Mouse (Mus musculus) adrenal gland (tissue): Measurements from ENCODE around the gene Yars.
"Not testable (repeated sequence)": the region's sequence is repeated elsewhere in the genome, so short reads cannot be mapped to it uniquely, and the experiment has no call there.

Experiments used
- intact Hi-C: fragments of 180-260 bp; cut with DNase I; formaldehyde crosslinking; loops from one replicate; pipeline ENCODE4 v1.15.1; 2025

Yars gene

DNA sequence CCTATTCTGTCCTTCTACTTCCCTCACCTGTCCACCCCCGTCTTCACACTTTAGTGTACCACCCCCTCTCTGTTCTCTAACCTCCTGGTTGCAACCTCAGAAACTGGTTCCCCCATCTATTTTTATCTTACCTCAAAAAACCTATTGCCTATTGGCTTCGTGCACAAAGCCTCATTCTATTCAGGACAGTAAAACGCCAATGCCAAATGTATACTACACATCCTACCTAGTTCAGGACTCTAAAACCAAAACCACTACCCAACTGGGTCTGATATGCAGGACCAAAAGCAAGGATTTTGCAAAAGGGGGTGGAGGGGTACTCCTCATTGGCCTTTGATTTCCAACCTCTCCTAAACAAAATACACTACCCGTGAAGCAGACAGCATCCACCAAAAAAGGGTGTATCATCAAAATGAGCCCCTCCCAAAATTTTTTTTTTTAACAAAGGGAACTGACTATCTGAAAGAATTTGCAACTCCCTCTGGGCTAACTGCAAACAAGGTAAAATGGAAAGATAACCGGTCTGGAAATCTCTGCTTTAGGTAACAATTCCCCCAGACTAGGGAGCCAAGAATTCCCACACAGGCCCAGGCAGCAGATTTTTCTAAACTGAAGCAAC is 1.4 kb upstream of the Yars start:
- intact Hi-C loops, result loop anchor here (10.0 kb wide), 1 partner anchor 213 kb away; no protein-coding TSS in a partner anchor

DNA sequence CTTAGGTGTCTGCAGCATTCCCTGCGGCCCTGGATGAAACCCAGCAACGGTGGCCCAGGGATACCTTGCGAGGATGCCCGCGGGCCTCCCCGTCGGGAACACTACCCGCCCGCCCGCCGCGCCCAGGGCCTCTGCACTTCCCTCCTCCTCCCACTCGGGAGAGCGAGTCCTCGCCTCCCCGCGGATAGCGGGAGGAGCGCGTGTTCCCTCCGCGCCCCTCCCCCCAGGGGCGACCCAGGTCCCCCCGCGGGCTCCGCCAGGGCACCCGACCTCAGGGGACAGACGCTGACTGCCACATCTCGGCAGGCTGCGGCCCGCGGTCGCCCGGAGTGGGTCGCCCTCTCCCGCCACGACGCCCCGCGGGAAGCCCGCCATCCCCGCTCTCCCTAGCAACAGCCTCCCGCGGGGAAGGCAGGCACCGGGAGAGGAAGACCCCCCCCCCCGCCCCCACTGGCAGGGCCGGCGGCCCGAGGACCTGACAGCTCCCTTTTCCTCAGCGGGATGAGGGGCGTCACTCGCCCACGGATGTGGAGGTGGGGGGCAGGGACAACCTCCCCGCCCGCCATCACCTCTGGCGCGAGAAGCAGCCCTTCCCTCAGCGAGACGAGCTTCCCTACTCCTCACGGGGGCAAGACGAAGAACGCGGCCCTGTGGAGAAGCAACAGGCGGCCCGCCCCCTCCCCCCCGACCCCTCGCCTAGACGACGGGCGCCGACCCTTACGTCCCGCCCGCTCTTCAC is 588 bp upstream of the Yars start:
- intact Hi-C loops, result loop anchor here (10.0 kb wide), 1 partner anchor 214 kb away; no protein-coding TSS in a partner anchor

DNA sequence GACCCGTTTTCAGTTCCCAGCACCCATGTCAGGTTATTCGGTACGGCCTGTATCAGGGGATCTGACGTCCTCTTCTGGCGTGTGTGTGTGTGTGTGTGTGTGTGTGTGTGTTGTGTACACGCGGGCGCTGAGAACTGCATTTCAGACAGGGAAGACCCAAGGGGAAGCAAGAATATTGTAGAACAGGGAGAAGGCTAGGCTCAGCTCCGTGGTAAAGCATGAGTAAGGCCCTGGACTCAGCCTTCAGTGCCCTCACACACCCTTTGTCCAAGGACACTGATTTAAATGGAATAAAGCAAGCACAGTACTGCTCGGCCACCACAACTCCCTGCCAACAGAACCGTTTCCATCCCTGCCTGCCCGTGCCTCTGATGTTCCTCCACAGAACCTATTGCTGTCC is 978 bp downstream of the Yars start:
- intact Hi-C loops, result no loop called here

DNA sequence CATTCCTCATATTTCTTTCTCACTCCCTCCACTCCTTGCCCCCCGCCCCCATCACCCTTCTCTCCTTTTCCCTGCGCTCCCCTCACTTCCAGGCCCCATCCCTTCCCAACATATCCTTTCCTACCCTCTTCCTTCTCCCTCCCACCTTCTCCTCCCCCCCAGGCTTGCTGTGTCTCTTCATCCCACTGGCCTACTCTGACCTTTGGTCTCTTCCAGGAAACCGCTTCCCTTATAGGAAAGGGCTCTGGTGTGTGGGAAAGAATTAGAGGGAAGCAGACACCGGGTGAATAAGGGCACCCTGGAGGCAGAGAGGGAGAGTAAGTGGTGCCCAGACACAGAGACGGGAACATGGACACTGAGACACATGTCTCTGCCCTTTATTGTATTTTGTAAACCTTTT is 2.1 kb downstream of the Yars start:
- intact Hi-C loops, result no loop called here

DNA sequence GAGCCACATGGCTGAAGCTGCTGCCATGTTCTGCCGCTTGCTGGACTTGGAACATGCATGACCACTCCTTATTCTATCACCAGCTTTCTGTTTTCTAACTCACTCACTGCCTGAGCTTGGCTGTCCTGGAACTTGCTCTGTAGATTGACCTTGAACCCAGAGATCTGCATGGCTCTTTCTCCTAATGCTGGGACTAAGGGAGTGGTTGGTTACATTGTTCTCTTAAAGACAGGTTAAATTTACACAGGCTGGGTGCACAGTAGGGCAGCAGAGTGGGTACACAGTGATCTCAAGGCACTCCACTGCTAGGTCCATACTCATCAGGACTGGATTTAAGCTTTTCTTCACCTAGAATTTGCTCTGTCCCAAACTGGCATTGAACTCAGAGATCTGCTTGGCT is 4.7 kb downstream of the Yars start:
- intact Hi-C loops, result no loop called here

DNA sequence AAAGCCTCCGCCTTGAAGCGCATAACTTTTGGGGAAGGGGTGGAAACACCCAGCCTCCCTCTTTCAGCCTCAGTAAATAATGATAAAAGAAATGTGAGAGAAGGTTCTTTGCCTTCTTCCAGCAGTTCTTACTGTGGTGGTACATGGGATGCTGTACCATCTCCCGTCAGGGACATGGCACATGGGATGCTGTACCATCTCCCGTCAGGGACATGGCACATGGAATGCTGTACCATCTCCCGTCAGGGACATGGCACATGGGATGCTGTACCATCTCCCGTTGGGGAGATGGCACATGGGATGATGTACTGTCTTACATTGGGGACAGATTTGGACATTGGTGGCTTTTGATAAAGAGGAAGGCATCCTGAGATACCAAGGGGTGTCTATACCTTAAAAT is 8.0 kb downstream of the Yars start:
- intact Hi-C loops, result no loop called here

DNA sequence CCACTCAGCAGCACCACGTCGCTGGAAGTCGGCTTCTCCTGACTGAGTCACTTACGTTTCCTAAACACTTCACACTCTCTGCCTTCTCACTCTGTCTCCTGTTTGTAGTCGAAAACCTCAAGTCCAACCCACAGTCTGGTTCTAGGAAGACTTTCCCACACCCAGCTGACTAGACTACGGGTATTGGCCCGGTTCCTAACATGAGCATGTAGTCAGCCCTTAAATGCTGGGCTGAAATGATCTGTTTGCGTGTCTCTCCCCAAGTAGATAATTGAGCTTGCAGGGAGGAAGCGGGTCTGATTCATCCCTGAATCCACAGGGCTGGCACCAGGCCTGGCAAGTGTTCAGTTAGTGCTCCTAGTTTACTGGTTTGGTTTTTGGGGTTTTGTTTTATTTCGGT is 15.1 kb downstream of the Yars start:
- intact Hi-C loops, result no loop called here

DNA sequence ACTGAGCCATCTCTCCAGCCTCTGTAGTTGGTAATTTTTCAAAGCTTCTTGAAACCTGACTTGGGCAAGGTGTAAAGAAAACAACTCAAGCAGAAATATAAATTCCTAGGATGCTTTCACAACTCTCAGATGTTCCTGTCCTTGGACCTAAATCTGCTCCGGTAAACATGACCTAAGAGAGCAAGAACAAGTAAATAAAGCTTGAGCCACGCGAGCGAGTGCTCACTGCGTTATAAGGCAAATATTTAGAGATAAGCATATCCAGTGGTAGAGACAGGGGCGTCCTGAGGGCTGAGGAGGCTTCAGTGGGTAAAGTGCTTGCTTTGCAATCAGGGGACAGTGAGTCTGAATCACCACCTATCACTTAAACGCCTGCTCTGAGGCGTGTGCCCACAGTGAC is 17.2 kb downstream of the Yars start:
- intact Hi-C loops, result no loop called here

DNA sequence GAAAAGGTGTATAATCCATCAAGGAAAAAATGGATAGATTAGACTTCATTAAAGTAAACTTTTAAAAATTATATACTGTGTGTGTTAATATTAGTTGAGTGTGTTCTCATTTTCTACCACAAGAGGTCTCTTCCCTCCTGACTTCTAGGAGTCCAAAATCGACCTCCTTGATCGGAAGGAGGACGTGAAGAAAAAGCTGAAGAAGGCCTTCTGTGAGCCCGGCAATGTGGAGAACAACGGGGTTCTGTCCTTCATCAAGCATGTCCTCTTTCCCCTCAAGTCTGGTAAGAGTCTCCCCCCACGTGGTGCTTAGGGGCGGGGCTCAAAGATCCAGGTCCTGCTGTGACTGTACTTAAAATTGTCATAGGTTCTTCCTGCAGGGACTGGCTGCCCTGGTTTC is 19.9 kb downstream of the Yars start:
- intact Hi-C loops, result no loop called here

DNA sequence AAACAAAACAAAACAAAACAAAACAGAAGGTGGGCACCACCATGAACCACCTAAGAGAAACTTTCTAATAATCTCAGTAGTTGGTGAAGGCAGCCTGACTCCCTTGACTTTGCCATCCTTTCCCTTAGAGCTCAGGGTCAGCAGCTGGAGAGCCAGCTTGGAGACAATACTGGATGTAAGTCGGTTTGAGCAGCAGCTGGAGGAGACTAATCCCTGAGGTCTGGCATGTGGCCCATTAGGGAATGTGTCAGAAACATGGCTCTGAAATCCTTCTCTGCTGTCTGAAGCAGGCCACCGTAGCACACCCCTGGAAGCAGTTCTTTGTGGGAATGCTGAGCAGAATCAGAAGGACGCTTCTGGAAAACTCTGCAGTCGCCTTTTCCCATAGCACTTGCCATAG is 21.9 kb downstream of the Yars start:
- intact Hi-C loops, result loop anchor here (2.0 kb wide), 1 partner anchor 63 kb away; no protein-coding TSS in a partner anchor

DNA sequence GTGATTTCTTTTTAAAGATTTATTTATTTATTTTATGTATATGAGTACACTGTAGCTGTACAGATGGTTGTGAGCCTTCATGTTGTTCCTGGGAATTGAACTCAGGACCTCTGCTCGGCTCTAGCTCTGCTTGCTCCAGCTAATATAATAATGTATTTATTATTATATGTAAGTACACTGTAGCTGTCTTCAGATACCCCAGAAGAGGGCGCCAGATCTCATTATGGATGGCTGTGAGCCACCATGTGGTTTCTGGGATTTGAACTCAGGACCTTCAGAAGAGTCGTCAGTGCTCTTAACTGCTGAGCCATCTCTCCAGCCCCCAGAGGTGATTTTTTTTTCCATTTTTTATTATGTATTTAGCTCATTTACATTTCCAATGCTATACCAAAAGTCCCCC is 22.9 kb downstream of the Yars start:
- intact Hi-C loops, result not testable (repeated sequence)

DNA sequence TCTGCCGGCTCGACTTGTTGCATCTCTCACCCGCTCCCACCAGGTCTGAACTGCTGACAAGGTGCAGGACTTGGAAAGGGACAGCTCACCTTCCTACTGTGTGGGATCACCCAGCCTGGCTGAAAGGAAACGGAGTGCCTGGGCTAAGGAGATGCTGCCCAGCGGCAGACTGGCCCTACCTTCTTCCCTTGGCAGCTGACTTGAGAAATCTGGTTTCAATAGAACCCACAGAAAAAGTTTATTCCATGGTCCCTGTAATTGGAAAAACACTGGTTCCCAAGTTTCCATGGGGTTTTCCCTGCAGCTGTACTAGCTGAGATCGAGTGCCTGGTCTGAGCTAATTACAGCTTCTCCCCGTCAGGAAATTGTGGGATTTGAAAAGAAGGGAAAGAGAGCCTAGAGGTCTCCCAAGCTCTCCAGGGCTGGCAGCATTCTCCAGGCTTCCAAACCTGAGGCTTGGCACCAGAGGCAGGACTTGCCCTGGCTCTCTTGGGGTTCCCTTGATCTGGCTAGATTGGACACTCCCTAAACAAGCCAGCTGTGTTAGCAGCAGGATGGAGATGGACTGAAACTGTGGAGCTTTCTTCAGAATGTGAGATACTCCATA is 29.1 kb downstream of the Yars start:
- intact Hi-C loops, result no loop called here

DNA sequence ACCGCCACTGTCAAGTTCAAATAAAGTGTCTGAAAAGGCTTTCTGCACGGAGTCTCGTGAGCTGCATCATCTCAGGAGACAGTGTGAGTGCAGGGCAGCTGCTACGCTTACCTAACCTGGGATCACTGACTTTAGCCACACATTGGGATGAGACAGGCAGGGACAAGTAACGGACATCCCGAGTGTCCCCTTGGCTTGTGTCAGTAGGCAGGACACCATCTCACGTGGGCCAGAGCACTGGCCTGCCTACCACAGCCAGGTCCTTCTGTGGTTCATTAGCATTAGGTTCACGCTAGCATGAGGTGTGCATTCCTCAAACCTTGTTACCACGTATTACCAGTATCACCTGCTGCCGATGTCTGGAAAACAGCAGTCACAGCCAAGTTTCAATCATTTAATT is 29.6 kb downstream of the Yars start:
- intact Hi-C loops, result no loop called here

DNA sequence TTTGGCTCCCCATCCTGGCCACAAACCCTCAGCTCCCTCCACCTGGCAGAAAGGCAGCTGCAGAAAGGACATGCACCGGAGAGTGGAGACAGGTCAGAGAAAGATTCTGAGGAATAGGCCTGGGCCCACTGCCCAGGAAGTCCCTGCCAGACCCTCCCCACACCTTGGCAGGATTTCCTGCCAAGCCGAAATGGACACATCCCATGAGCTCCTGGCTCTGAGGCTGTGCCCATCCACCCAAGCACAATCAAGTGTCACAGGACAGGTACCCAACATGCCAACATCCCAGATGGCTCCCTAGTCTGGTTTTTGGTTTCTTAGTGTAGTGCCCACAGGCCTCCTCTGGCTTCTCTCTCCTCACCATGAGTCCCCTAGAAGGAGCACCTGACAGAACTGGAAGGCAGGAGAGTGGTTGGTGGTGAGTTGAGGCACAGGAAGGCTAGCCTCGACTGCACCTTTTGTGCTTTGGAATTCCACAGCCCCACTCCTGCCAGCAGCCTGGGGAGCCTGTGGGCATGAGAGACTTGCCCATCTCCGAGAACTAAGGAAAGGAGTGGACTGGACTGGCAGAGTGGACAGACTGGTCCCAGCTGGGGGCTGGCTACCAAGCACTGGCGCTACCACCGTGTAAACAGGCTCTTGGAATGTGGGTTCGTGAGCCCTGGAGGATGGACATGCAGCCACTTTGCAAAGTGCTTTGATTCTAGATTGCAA is 31.0 kb downstream of the Yars start:
- intact Hi-C loops, result no loop called here

DNA sequence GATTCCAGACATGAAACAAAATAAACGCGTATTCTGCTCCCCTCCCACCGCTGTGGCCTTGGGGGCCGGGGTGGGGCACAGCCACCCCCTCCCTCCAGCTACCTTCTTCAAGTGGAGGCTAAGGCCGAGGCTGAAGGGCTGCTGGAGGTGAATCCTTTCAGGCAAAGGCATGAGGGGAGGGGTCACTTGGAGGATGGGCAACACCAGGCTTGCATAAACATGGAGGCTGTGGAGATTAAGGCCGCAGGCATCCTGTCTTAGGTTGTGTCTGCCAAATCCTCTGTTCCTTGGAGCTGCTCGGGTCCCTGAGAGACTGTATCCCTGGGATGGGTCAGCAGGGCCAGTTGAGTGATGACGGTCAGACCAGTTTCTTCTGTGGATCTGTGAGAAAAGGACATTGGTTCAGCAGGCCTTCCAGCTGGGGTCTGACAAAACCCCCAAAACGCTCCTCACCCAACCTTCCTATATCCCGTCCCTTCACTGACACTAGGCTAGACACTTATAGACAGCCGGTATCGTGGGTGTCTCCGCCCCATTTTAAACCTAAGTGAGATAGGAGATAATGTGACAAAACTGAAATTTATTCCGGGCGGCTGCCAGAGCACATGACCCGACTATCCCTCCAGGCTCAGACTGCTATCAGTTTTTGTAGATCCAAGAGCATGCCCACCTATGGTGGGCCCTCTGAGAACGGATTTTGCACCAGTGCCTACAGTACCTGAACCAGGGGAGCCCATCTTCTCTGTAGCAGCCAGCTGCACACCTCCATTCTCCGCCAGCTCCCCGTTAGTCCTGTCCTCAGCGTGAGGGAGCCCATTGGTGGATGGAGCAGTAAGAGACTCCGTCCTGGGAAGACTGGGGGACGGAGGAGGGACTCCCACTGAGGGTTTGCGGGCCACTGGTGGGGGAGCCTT is 31.8 kb downstream of the Yars start:
- intact Hi-C loops, result no loop called here

DNA sequence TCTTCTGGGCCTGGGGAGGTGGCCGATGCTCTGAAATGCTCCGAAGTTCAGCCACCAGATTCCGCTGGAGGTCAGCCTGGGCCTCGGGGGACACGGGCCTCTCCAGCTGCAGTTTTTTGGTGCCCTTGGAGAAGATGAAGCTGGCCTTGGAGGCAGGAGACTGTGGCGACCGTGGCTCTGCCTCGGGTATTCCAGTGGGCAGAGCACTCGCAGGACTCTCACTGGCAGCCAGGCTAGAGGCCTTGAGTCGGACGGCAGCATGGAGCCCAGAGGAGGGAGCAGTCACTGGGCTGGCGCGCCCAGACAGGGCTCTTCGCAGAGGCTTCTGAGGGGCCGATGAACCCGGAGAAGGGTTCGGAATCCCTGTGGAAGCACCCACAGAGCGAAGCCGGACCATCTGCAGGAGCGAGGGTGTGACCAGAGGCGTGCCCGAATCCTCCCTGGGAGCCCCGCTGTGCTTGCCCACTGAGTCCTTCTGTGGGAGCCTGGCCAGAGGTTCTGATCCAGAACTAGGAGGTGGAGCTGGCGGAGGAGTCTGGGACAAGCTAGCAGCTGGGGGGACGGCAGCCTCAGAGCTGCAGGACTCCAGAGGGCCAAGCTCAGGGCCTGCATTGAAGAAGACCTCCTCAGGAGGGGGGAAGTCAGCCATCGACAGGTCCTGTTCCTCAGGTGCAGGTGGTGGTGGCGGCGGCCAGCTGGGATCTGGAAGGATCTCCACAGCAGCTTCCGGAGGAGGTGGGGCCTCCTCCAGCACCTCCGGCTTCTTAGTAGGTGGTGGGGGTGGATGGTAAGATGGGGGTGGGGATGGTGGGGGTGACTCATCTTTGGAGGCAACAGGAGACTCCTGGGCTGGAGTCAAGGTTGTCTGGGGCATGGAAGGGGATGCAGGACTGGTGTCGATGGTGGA is 32.7 kb downstream of the Yars start:
- intact Hi-C loops, result no loop called here

DNA sequence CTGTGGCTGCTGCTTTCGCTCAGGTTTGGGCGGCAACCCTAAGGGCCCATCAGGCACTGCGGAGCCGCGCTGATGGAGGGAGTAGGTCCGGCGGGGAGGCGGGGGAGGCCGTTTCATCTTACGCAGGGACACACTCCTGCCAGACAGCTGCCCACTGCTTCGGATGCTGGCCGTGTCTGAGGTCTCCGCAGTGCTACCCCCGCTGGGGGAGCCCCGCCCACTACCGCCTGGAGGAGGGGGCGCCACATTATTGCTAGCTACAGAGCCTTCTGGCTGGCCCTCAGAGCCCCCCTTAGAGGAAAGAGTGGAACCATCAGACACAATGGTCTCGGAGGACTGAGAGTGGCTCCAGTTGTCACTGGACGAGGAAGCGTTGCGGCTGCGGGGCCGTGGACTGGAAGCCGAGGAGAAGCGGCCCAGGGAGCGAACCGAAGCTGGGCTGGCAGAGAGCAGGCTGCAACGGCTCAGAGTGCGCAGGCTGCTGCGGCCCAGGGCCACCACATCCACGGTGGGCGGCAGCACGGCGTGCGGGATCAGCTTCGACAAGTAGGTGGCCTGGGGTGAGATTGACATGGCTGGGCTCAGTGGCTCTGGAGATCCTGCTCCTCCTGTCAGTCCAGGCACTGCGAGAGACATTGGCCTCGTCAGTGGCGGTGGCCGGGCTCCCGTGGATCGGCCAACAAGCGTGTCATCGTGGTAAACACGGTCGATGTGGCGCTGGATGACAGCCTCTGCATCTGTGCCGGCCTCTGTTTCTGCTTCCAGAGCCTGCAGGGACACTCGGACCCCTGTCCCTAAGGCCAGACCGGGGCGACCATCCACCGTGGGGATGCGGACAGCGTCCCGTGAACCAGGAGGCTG is 34.1 kb downstream of the Yars start:
- intact Hi-C loops, result no loop called here

DNA sequence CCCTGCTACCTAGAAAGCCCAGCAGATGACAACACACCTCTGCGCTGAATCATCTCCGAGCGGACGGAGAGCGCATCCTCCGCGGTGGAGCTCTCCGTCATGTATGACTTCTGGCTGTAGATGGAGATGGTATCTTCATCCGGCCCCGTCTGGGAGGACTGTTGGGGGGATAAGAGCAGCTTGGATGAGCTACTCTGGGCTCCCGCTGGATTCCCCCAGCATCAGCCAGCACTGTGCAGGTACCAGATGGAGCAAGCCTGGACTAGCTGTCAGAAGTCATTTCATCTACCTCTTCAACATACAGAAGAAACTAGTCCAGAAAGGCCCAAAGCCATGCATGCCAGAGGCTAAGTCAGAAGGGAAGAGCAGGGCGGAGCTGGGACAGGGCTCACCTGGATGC is 35.8 kb downstream of the Yars start:
- intact Hi-C loops, result no loop called here

DNA sequence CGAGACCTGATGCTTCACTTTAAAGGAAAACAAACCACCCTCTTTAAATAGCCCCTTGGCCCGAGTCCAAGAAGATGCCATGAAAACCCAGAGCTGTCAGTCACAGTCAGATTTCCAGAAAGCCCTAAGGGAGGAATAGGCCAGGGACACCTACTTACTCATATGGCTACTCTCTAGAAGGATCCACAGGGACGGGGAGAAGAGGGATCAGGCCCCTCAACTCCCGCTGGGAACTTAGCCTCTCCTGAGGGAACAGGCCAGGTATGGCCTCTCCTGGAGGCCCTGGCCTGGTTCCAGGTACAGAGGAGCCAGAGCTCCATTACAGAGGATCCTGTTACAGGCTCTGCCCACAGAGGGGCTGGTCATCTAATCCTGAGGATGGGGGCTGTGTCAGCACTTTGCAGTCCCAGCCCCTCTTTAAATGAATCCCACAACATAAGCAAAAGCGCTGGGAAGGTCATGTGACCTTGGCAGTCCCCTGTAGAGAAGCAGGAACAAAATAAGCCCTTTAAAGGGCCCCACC is 36.9 kb downstream of the Yars start:
- intact Hi-C loops, result no loop called here
